Mouse (Mus musculus) CH12.LX (cell line): ENCODE measurements around the gene Syt6. TPM values are rescaled to one million over a fixed set of nuclear protein-coding genes. Genes with fewer than 3 reads are reported as not detected.

Source experiments
- DNase-seq: peaks from one replicate; pipeline ENCODE4 v3.0.0-alpha.2; 2013; ENCODE audit errors: extremely low read depth
- H3K27ac ChIP-seq: 2 replicates; pipeline ENCODE4 v1.5.1; 2012; ENCODE audit warnings: low read depth, mild to moderate bottlenecking, control low read depth, moderate library complexity; ENCODE audit not compliant: insufficient read depth
- H3K27me3 ChIP-seq: replicated peaks from 2 replicates; pipeline ENCODE3; 2012; ENCODE audit warnings: inconsistent platforms
- H3K36me3 ChIP-seq, 2 experiments: replicated peaks in 1 of 2; 2 replicates each; pipeline versions ENCODE3 to v1.6.1; 2012; ENCODE audit warnings: inconsistent platforms in 1 of 2, low read length in 1 of 2, mild to moderate bottlenecking in 1 of 2, mixed read lengths in 1 of 2, moderate library complexity in 1 of 2; ENCODE audit not compliant: control insufficient read depth in 1 of 2, insufficient read depth in 1 of 2
- H3K4me1 ChIP-seq, 2 experiments: 2 replicates each; pipeline ENCODE4 v1.6.1; 2012; ENCODE audit warnings: inconsistent platforms in 1 of 2, moderate library complexity in 1 of 2; ENCODE audit not compliant: insufficient read depth in 2 of 2, control insufficient read depth in 1 of 2
- H3K4me2 ChIP-seq: 2 replicates; pipeline ENCODE4 v1.6.1; 2012; ENCODE audit warnings: low read depth, mild to moderate bottlenecking, control low read depth; ENCODE audit not compliant: poor library complexity, insufficient read depth, severe bottlenecking
- H3K4me3 ChIP-seq, 3 experiments: fragments of 150-350 bp in 1 of 3; sonication (generic) in 1 of 3; replicated peaks in 1 of 3; 2 replicates each; pipeline versions ENCODE3 to v1.5.1; 2011 to 2012; ENCODE audit warnings: low read depth in 2 of 3, low read length in 2 of 3, mild to moderate bottlenecking in 2 of 3, moderate library complexity in 2 of 3, control low read depth in 1 of 3, improper control_type of control experiment in 1 of 3, inconsistent platforms in 1 of 3, mixed read lengths in 1 of 3; ENCODE audit not compliant: poor library complexity in 1 of 3
- H3K79me2 ChIP-seq: replicated peaks from 2 replicates; pipeline ENCODE4 v1.6.1; 2012; ENCODE audit warnings: mild to moderate bottlenecking, moderate library complexity; ENCODE audit not compliant: control insufficient read depth, poor library complexity, insufficient read depth, severe bottlenecking; ENCODE audit errors: extremely low read depth
- H3K9ac ChIP-seq: 2 replicates; pipeline ENCODE4 v1.6.1; 2012; ENCODE audit warnings: low read depth, mild to moderate bottlenecking, control low read depth, moderate library complexity; ENCODE audit not compliant: insufficient read depth
- H3K9me3 ChIP-seq: replicated peaks from 2 replicates; pipeline ENCODE3; 2012; ENCODE audit warnings: low read length, inconsistent platforms, mixed read lengths
- BHLHE40 ChIP-seq: IDR thresholded peaks from 2 replicates; pipeline ENCODE4 v1.6.1; 2011; ENCODE audit warnings: mild to moderate bottlenecking, low read depth, low read length, improper control_type of control experiment
- CHD1 ChIP-seq: IDR thresholded peaks from 2 replicates; pipeline ENCODE4 v1.6.1; 2012; ENCODE audit warnings: low read depth, low read length, improper control_type of control experiment, inconsistent platforms
- CHD2 ChIP-seq: IDR thresholded peaks from 2 replicates; pipeline ENCODE4 v1.6.1; 2011; ENCODE audit warnings: low read length, improper control_type of control experiment
- CTCF ChIP-seq, 2 experiments: IDR thresholded peaks in 1 of 2; conservative IDR thresholded peaks in 1 of 2; 2 replicates each; pipeline ENCODE4 v1.5.1; 2011 to 2012; ENCODE audit warnings: low read depth in 2 of 2, low read length in 2 of 2, improper control_type of control experiment in 1 of 2, inconsistent platforms in 1 of 2, mild to moderate bottlenecking in 1 of 2, moderate library complexity in 1 of 2
- E2F4 ChIP-seq: IDR thresholded peaks from 2 replicates; pipeline ENCODE4 v1.6.1; 2011; ENCODE audit warnings: low read depth, low read length, improper control_type of control experiment; ENCODE audit not compliant: insufficient replicate concordance
- ELF1 ChIP-seq: IDR thresholded peaks from 2 replicates; pipeline ENCODE4 v1.6.1; 2014; ENCODE audit warnings: low read depth, mild to moderate bottlenecking, inconsistent platforms, low read length, improper control_type of control experiment
- GABPA ChIP-seq: IDR thresholded peaks from 2 replicates; pipeline ENCODE4 v1.6.1; 2012; ENCODE audit warnings: low read depth, low read length, improper control_type of control experiment, inconsistent platforms; ENCODE audit not compliant: insufficient replicate concordance
- IRF4 ChIP-seq: IDR thresholded peaks from 2 replicates; pipeline ENCODE4 v1.6.1; 2014; ENCODE audit warnings: low read depth, mild to moderate bottlenecking, inconsistent platforms, low read length, improper control_type of control experiment
- MAFK ChIP-seq: IDR thresholded peaks from 2 replicates; pipeline ENCODE4 v1.6.1; 2011; ENCODE audit warnings: low read length, improper control_type of control experiment; ENCODE audit not compliant: insufficient replicate concordance
- MAX ChIP-seq: IDR thresholded peaks from 2 replicates; pipeline ENCODE4 v1.6.1; 2011; ENCODE audit warnings: low read length, improper control_type of control experiment
- MAZ ChIP-seq: IDR thresholded peaks from 2 replicates; pipeline ENCODE4 v1.6.1; 2012; ENCODE audit warnings: low read depth, mild to moderate bottlenecking, inconsistent platforms, low read length, improper control_type of control experiment, moderate library complexity
- MEF2A ChIP-seq: IDR thresholded peaks from 2 replicates; pipeline ENCODE4 v1.6.1; 2014; ENCODE audit warnings: low read depth, mild to moderate bottlenecking, inconsistent platforms, low read length, improper control_type of control experiment, borderline replicate concordance
- NELFE ChIP-seq: IDR thresholded peaks from 2 replicates; pipeline ENCODE4 v1.6.1; 2011; ENCODE audit warnings: low read depth, low read length, improper control_type of control experiment
- NRF1 ChIP-seq: IDR thresholded peaks from 2 replicates; pipeline ENCODE4 v1.6.1; 2014; ENCODE audit warnings: low read depth, mild to moderate bottlenecking, inconsistent platforms, low read length, improper control_type of control experiment, moderate library complexity
- POLR2AphosphoS2 ChIP-seq: IDR thresholded peaks from 2 replicates; pipeline ENCODE4 v1.6.1; 2011; ENCODE audit warnings: low read depth, low read length, improper control_type of control experiment
- RAD21 ChIP-seq: IDR thresholded peaks from 2 replicates; pipeline ENCODE4 v1.6.1; 2011; ENCODE audit warnings: low read depth, mild to moderate bottlenecking, low read length, improper control_type of control experiment, moderate library complexity
- SIN3A ChIP-seq: IDR thresholded peaks from 2 replicates; pipeline ENCODE4 v1.6.1; 2012; ENCODE audit warnings: low read length, improper control_type of control experiment, inconsistent platforms
- SMC3 ChIP-seq: IDR thresholded peaks from 2 replicates; pipeline ENCODE4 v1.6.1; 2011; ENCODE audit warnings: low read depth, low read length, improper control_type of control experiment
- TBP ChIP-seq: conservative IDR thresholded peaks from 2 replicates; pipeline ENCODE4 v1.6.1; 2011; ENCODE audit warnings: low read depth, low read length, improper control_type of control experiment
- TCF12 ChIP-seq: IDR thresholded peaks from 2 replicates; pipeline ENCODE4 v1.6.1; 2014; ENCODE audit warnings: low read depth, mild to moderate bottlenecking, inconsistent platforms, low read length, improper control_type of control experiment
- UBTF ChIP-seq: IDR thresholded peaks from 2 replicates; pipeline ENCODE4 v1.6.1; 2012; ENCODE audit warnings: low read depth, mild to moderate bottlenecking, inconsistent platforms, low read length, improper control_type of control experiment, moderate library complexity
- USF1 ChIP-seq: IDR thresholded peaks from 2 replicates; pipeline ENCODE4 v1.6.1; 2014; ENCODE audit warnings: low read depth, mild to moderate bottlenecking, inconsistent platforms, low read length, improper control_type of control experiment
- ZC3H11A ChIP-seq: IDR thresholded peaks from 2 replicates; pipeline ENCODE4 v1.6.1; 2012; ENCODE audit warnings: low read depth, mild to moderate bottlenecking, inconsistent platforms, low read length, improper control_type of control experiment
- dilution Hi-C: fragments of 300-500 bp; cut with MboI; formaldehyde crosslinking; loops from 2 replicates; pipeline ENCODE4 v1.14.3; 2020; ENCODE audit warnings: low sequenced_read_pairs; ENCODE audit not compliant: extremely low pct_unique_long_range_greater_than_20kb, extremely low pct_ligation_motif_present
- in situ Hi-C: fragments of 300-500 bp; cut with MboI; formaldehyde crosslinking; loops from 3 replicates; pipeline ENCODE4 v1.14.3; 2019; ENCODE audit warnings: low sequenced_read_pairs, low pct_ligation_motif_present, low pct_unique_long_range_greater_than_20kb, mixed read lengths
- polyA plus RNA-seq: library from polyadenylated mRNA; unstranded; fragments of >175 nt; gene quantifications from 2 replicates; pipeline ENCODE4 v1.2.1, GENCODE M21; 2012; ENCODE audit warnings: low read depth; ENCODE audit not compliant: insufficient read length
- total RNA-seq, 2 experiments: library from RNA; depleted of rRNA; stranded (reverse); fragments of 300-350 nt in 1 of 2; fragments of >200 nt in 1 of 2; gene quantifications; 2 replicates each; pipeline ENCODE4 v1.2.3; 2012 to 2014

Gene Syt6
- total RNA-seq (2012; rRNA removed), result 0.08 TPM in 1 of 2 replicates, not detected in the other
- total RNA-seq (2014; rRNA removed), result not detected in 2 replicates
- polyA plus RNA-seq, result not detected in 2 replicates

GRCm38 (mm10) chr3:103575156-103575892 lies at the start of gene Syt6:
Gene Syt6 (plus strand): TSS chr3:103575231.
- no peak for DNase-seq
- no peaks in the 10 kb centered on the region for H3K4me1 ChIP-seq
- dilution Hi-C loops, result no loop called here
- no peak within 1 kb of the TSS for H3K9ac ChIP-seq
- TF ChIP-seq USF1 (no peak), ELF1 (no peak), CTCF (conservative IDR thresholded peaks at IDR 0.05 in 1 of 2, IDR thresholded peaks at IDR 0.05 in 1 of 2; ENCODE audit: low read depth in 2 of 2, low read length in 2 of 2) (no peak), IRF4 (no peak), SIN3A (no peak), GABPA (no peak), TBP (no peak), POLR2AphosphoS2 (no peak), MAZ (no peak), NELFE (no peak), MAX (no peak), MEF2A (no peak), TCF12 (no peak), UBTF (no peak), NRF1 (no peak)
- no peaks in the 10 kb centered on the region for H3K79me2 ChIP-seq
- no peaks in the 10 kb centered on the region for H3K36me3 ChIP-seq
- H3K27me3 ChIP-seq, result peaks cover 12% of the 10 kb centered on the region
- no peaks in the 10 kb centered on the region for H3K9me3 ChIP-seq
- H3K4me2 ChIP-seq, result no peak within 1 kb of the TSS
- in situ Hi-C loops, result no loop called here
- no peak within 1 kb of the TSS for H3K4me3 ChIP-seq
- no peak within 1 kb of the TSS for H3K27ac ChIP-seq

GRCm38 (mm10) chr3:103526201-103526704 lies 48.8 kb upstream of the Syt6 start:
- Histone ChIP-seq H3K9ac (no peak overlapping the region), H3K4me2 (no peak overlapping the region), H3K9me3 (no peaks in the 10 kb centered on the region), H3K27me3 (no peaks in the 10 kb centered on the region), H3K4me1 (peaks cover 0 to 5% of the 10 kb centered on the region in 2 experiments; a peak in 2 of 4 replicates), H3K79me2 (no peaks in the 10 kb centered on the region), H3K27ac (no peak overlapping the region), H3K36me3 (no peaks in the 10 kb centered on the region), H3K4me3 (no peak overlapping the region)
- DNase-seq, result no peak
- dilution Hi-C loops (no loop called here), in situ Hi-C loops (no loop called here)
- no peak for TF ChIP-seq ZC3H11A
- TF ChIP-seq RAD21, result no peak
- TF ChIP-seq BHLHE40, result no peak
- no peak for TF ChIP-seq MEF2A
- no peak for TF ChIP-seq E2F4
- no peak for TF ChIP-seq CHD1
- no peak for TF ChIP-seq MAFK
- TF ChIP-seq SMC3, result no peak
- TF ChIP-seq MAX, result no peak
- TF ChIP-seq MAZ, result no peak
- no peak for TF ChIP-seq TCF12
- TF ChIP-seq CHD2, result no peak
- TF ChIP-seq SIN3A, result no peak
- TF ChIP-seq NELFE, result no peak
